Mouse (Mus musculus): ENCODE results near the gene Ccdc97. TPM values are rescaled to one million over a fixed set of nuclear protein-coding genes. Genes with fewer than 3 reads are reported as not detected.

The Ccdc97 gene
- polyA plus RNA-seq (2012; rRNA removed) = 60.0 and 69.2 TPM in 2 replicates

- TF ChIP-seq CTCF (IDR thresholded peaks at IDR 0.05; ENCODE audit: insufficient read depth, low read length) (no peak), POLR2A (IDR thresholded peaks at IDR 0.05; ENCODE audit: borderline replicate concordance, extremely low read depth, low read depth, low read length) (peak; percentile 81; the same call in 1 of the 2 replicates)
- H3K4me3 ChIP-seq (replicated peaks; ENCODE audit: extremely low read depth, low read depth, low read length) = peak within 1 kb of the TSS; percentile 79
- H3K4me1 ChIP-seq (ENCODE audit: control insufficient read depth, insufficient read depth, low read length) = peaks cover 9% of the 10 kb centered on the region
- DNase-seq = peak; percentile 90
- whole genome bisulfite sequencing = 3% methylated on average over 32 of the region's 32 CpGs
Observed at GRCm38 (mm10) chr7:25718788-25719417, at the start of gene Ccdc97. TSS of gene Ccdc97 (minus strand) at chr7:25719088.

- Histone ChIP-seq H3K4me1 (ENCODE audit: control insufficient read depth, insufficient read depth, low read length) (no peaks in the 10 kb centered on the region), H3K4me3 (replicated peaks; ENCODE audit: extremely low read depth, low read depth, low read length) (no peak overlapping the region)
- no peak for DNase-seq
- WGBS = 86% methylated on average over 5 of the region's 5 CpGs
- TF ChIP-seq CTCF (IDR thresholded peaks at IDR 0.05; ENCODE audit: insufficient read depth, low read length) = no peak
- no peak for TF ChIP-seq POLR2A (IDR thresholded peaks at IDR 0.05; ENCODE audit: borderline replicate concordance, extremely low read depth, low read depth, low read length)
Observed at GRCm38 (mm10) chr7:25768229-25768628, 49.3 kb upstream of the Ccdc97 start.

- TF ChIP-seq CTCF (IDR thresholded peaks at IDR 0.05; ENCODE audit: insufficient read depth, low read length) (no peak), POLR2A (IDR thresholded peaks at IDR 0.05; ENCODE audit: borderline replicate concordance, extremely low read depth, low read depth, low read length) (no peak)
- no peaks in the 10 kb centered on the region for H3K4me1 ChIP-seq (ENCODE audit: control insufficient read depth, insufficient read depth, low read length)
- no peak for DNase-seq
- WGBS = 67% methylated on average over 6 of the region's 6 CpGs
- H3K4me3 ChIP-seq (replicated peaks; ENCODE audit: extremely low read depth, low read depth, low read length) = no peak overlapping the region
Observed at GRCm38 (mm10) chr7:25766108-25766507, 47.2 kb upstream of the Ccdc97 start.

- no peak for DNase-seq
- no peaks in the 10 kb centered on the region for H3K4me1 ChIP-seq (ENCODE audit: control insufficient read depth, insufficient read depth, low read length)
- H3K4me3 ChIP-seq (replicated peaks; ENCODE audit: extremely low read depth, low read depth, low read length) = no peak overlapping the region
- TF ChIP-seq CTCF (IDR thresholded peaks at IDR 0.05; ENCODE audit: insufficient read depth, low read length) (no peak), POLR2A (IDR thresholded peaks at IDR 0.05; ENCODE audit: borderline replicate concordance, extremely low read depth, low read depth, low read length) (no peak)
- WGBS = 52% methylated on average over 5 of the region's 5 CpGs
Observed at GRCm38 (mm10) chr7:25764221-25764620, 45.3 kb upstream of the Ccdc97 start.

- no peak for DNase-seq
- TF ChIP-seq POLR2A (IDR thresholded peaks at IDR 0.05; ENCODE audit: borderline replicate concordance, extremely low read depth, low read depth, low read length) = no peak
- TF ChIP-seq CTCF (IDR thresholded peaks at IDR 0.05; ENCODE audit: insufficient read depth, low read length) = no peak
- Histone ChIP-seq H3K4me1 (ENCODE audit: control insufficient read depth, insufficient read depth, low read length) (no peaks in the 10 kb centered on the region), H3K4me3 (replicated peaks; ENCODE audit: extremely low read depth, low read depth, low read length) (no peak overlapping the region)
- WGBS = 55% methylated on average over 11 of the region's 11 CpGs
Observed at GRCm38 (mm10) chr7:25763678-25764077, 44.8 kb upstream of the Ccdc97 start.

- no peak overlapping the region for H3K4me3 ChIP-seq (replicated peaks; ENCODE audit: extremely low read depth, low read depth, low read length)
- TF ChIP-seq CTCF (IDR thresholded peaks at IDR 0.05; ENCODE audit: insufficient read depth, low read length) (no peak), POLR2A (IDR thresholded peaks at IDR 0.05; ENCODE audit: borderline replicate concordance, extremely low read depth, low read depth, low read length) (no peak)
- H3K4me1 ChIP-seq (ENCODE audit: control insufficient read depth, insufficient read depth, low read length) = no peaks in the 10 kb centered on the region
- peak; percentile 52 for DNase-seq
- 49% methylated on average over 10 of the region's 10 CpGs for WGBS
Observed at GRCm38 (mm10) chr7:25761354-25761753, 42.5 kb upstream of the Ccdc97 start.

GRCm38 (mm10) chr7:25756011-25756410 lies 37.1 kb upstream of the Ccdc97 start:
- Histone ChIP-seq H3K4me1 (ENCODE audit: control insufficient read depth, insufficient read depth, low read length) (peaks cover 11% of the 10 kb centered on the region; the same call in 1 of the 2 replicates), H3K4me3 (replicated peaks; ENCODE audit: extremely low read depth, low read depth, low read length) (peak overlapping the region; percentile 52)
- TF ChIP-seq POLR2A (IDR thresholded peaks at IDR 0.05; ENCODE audit: borderline replicate concordance, extremely low read depth, low read depth, low read length) = peak; percentile 91; the same call in 1 of the 2 replicates
- peak; percentile 53 for TF ChIP-seq CTCF (IDR thresholded peaks at IDR 0.05; ENCODE audit: insufficient read depth, low read length)
- 0% methylated on average over 18 of the region's 18 CpGs for WGBS
- peak; percentile 81 for DNase-seq

GRCm38 (mm10) chr7:25755468-25755833 lies 36.6 kb upstream of the Ccdc97 start:
- no peak for DNase-seq
- TF ChIP-seq POLR2A (IDR thresholded peaks at IDR 0.05; ENCODE audit: borderline replicate concordance, extremely low read depth, low read depth, low read length) (peak; percentile 20; the same call in 1 of the 2 replicates), CTCF (IDR thresholded peaks at IDR 0.05; ENCODE audit: insufficient read depth, low read length) (no peak)
- whole genome bisulfite sequencing = under 1% methylated on average over 15 of the region's 15 CpGs

GRCm38 (mm10) chr7:25754738-25755467 lies 36.0 kb upstream of the Ccdc97 start, which contains the start of gene Hnrnpul1:
TSS of gene Hnrnpul1 (minus strand) at chr7:25754757.
- peak; percentile 72; the same call in 1 of the 2 replicates for TF ChIP-seq POLR2A (IDR thresholded peaks at IDR 0.05; ENCODE audit: borderline replicate concordance, extremely low read depth, low read depth, low read length)
- peak; percentile 27; the same call in 1 of the 2 replicates for TF ChIP-seq CTCF (IDR thresholded peaks at IDR 0.05; ENCODE audit: insufficient read depth, low read length)
- peaks cover 11% of the 10 kb centered on the region; the same call in 1 of the 2 replicates for H3K4me1 ChIP-seq (ENCODE audit: control insufficient read depth, insufficient read depth, low read length)
- peak; percentile 98 for DNase-seq
- WGBS = under 1% methylated on average over 55 of the region's 55 CpGs
- H3K4me3 ChIP-seq (replicated peaks; ENCODE audit: extremely low read depth, low read depth, low read length) = peak within 1 kb of the TSS; percentile 80

More at GRCm38 (mm10) chr7:25755468-25755833, 36.6 kb upstream of the Ccdc97 start:
- Histone ChIP-seq H3K4me3 (replicated peaks; ENCODE audit: extremely low read depth, low read depth, low read length) (peak overlapping the region; percentile 52), H3K4me1 (ENCODE audit: control insufficient read depth, insufficient read depth, low read length) (peaks cover 11% of the 10 kb centered on the region; the same call in 1 of the 2 replicates)
